Mouse (Mus musculus): ENCODE measurements at regions not wholly inside any gene's neighbourhood (a gene's known extent, or its start where the extent isn't known, plus 50 kb on each side); places are given as distances from the start of the nearest gene placed in this dataset.
"Not testable (repeated sequence)": the region's sequence is repeated elsewhere in the genome, so short reads cannot be mapped to it uniquely, and the experiment has no call there.

DNA sequence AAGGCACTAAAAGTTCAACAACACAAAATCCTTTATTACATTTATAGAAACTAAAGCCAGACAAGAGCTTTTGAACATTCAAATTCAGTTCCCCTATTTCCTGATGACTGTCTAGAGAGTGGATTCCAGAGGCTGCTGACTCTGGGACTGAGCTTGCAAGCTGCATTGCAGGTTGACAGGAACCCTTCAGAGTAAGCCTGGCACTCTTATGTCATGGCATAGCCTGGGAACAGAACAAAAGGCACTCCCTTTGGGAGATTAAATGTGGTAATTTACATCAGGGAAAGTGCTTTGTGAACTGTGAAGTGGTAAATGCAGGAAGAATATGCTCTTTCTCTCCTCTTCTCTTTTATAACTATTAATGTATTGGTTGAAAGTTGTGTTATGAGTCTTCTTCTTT, 847.3 kb downstream of the Bcl11a start:
- intact Hi-C loops (cut with DNase I) = no loop called here
- no peak for DNase-seq (ENCODE audit: extremely low spot score in 1 of 2, low spot score in 2 of 2)

DNA sequence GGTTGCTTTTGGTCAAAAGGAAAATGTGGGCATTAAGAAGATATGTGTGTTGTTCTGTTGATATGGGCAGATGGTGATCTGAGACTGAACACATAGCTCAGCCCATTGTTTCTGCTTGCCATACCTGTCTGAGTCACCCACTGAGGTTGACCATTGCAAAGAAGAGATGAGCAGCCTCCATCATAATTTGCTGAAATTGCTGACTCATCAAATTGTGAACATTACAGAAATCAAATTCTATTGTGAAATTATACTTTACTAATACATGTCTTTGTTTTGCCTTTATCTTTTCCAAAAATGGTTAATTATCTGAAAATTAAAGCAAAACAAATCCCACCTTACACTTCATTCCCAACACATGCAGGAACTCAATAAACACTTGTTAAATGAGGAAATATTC, 865.8 kb downstream of the Bcl11a start:
- intact Hi-C loops (cut with DNase I) = no loop called here
- no peak for DNase-seq (ENCODE audit: extremely low spot score in 1 of 2, low spot score in 2 of 2)

DNA sequence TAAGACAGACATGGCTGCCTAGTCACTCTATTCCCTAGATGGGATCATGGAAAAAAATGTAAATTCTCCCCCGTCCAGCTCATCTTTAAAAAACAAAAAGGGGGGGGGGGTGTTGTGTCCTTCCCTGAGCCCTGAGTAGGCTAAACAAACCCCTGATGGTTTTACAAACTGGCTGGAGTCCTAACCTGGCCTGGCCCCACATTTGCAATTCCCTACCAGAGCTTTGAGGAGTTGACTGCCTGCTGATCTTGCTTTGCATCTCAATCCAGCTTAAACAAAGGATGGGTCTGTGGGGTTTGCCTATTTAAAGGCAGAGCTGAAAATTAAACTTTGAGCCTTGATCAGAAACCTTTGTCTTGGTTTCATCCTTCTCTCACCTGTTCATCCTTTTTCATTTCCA, 873.3 kb downstream of the Bcl11a start:
- no peak for DNase-seq (ENCODE audit: extremely low spot score in 1 of 2, low spot score in 2 of 2)
- intact Hi-C loops (cut with DNase I) = no loop called here

DNA sequence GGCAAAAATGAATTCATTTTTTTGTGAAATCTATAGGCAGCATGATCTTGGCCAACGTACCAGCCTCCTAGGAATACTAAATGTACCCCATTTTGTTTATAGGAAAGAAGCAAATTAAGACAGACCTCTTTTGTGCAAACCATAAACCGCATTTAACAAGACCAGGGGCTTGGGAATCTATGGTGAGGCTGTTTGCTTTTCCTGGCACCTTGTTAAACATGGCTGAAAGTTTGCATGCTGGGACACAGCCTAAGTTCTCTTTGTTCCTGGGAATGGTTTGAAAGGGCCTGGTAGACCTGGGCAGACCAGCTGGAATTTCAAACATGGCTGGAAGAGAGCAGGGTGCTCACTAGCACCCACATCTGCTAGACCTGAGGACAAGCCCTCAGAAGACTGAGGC, 894.5 kb downstream of the Bcl11a start:
- DNase-seq (ENCODE audit: extremely low spot score in 1 of 2, low spot score in 2 of 2) = no peak
- intact Hi-C loops (cut with DNase I) = no loop called here

DNA sequence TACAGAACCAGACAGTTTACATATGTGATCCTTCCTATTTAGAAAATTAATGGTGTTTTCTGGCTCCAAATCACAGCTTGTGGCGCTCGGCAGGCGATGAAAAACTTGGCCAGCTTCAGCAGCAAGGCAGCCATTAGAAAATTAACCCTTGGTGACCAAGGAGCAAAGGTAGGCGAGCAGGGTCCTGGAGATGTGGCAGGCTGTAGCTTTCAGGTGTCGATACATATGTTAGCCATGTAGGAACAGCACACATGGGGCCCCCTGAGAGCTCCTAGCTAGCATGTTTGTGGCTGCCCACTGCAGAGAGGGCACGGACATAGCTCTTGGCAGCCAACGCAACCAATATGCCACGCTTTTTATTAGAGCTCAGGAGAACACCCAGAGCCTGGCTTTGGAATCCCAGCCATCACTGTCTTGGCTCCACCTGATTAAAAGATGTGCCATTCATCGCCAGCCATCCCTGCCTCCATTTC, 902.4 kb downstream of the Bcl11a start:
- intact Hi-C loops (cut with DNase I) = no loop called here
- no peak for DNase-seq (ENCODE audit: extremely low spot score in 1 of 2, low spot score in 2 of 2)

DNA sequence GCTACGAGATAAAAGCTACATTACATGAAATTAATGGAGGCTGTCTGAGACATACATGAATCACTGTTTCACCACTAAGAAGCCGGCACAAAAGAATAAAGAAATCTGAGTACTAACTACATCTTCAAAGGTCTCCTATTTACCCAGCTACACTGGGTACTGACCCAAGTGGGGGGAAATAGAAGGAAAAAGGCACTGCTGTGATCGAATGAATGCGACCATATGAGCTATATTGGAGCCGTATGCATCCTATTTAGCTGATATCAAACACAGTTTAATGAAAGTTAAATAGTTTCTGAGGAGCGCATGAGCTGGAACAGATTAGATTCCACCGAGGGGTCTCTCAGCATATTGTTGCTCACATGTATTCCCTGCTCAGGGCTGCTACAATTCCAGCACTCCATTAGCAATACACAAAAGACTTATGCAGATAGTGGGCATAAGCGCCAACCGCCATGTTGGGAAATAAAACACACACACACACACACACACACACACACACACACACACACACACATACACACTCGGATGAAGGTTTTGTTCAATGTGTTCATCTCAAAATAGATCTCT, 905.3 kb downstream of the Bcl11a start:
- no peak for DNase-seq (ENCODE audit: extremely low spot score in 1 of 2, low spot score in 2 of 2)
- intact Hi-C loops (cut with DNase I) = no loop called here

DNA sequence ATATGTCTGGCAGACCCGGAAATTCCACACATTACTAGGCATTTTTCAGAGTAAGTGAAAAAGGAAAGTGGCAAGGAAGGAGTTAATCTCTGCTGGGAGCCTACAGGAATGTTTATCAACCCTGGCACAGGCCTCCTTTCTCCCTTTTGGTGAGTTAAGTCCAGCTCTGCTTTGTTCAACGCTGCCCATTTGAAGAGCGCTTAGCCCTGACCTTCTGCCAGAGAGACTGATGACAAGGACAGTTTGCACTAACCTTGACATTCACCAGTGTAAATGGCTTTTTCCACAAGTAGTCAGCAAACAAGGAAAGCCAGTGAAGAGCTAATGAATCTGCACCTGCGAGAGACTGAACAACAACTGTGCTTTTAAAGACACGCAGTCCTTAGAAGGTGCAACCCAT, 927.6 kb downstream of the Bcl11a start:
- DNase-seq (ENCODE audit: extremely low spot score in 1 of 2, low spot score in 2 of 2) = no peak
- intact Hi-C loops (cut with DNase I) = no loop called here

DNA sequence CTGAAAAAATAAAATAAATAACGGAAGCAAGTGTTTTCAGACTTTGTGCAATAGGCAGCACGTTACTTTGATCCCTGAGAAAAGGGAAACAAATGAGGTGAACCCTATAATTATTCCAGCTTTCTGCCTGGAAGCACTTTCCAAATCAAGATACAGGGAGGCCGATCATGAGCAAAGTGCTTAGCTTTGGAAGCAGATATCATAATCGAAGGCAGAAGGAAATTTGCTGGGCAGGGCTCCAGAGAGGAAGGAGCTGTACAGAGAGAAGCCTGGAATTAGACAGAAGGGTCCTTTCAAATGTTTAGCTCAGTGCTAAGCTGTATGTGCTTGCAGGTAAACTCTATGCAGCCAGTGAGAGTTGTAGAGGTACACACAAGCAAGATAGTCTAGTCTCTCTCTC, 948.9 kb downstream of the Bcl11a start:
- no peak for DNase-seq (ENCODE audit: extremely low spot score in 1 of 2, low spot score in 2 of 2)
- intact Hi-C loops (cut with DNase I) = no loop called here

DNA sequence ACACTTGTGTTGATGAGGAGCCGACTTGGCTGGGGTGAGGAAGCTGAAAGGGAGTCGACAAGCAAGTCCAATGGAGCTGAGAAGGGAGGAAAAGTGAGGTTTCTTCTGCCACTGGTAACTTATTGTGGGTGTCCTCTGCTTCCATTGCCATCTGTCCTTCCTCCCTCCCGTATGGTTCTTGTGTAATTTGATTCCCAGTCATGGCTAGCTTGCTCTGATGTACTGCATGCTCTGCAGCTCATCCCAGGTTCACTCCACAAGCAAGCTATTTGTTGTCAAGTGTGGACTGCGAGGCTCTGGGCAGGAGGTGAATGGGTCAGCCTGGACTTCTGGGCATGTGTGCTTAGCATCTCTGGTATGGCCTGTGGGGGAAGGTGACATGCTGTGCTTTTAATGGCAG, 963.1 kb downstream of the Bcl11a start:
- DNase-seq (ENCODE audit: extremely low spot score in 1 of 2, low spot score in 2 of 2) = no peak
- intact Hi-C loops (cut with DNase I) = no loop called here

DNA sequence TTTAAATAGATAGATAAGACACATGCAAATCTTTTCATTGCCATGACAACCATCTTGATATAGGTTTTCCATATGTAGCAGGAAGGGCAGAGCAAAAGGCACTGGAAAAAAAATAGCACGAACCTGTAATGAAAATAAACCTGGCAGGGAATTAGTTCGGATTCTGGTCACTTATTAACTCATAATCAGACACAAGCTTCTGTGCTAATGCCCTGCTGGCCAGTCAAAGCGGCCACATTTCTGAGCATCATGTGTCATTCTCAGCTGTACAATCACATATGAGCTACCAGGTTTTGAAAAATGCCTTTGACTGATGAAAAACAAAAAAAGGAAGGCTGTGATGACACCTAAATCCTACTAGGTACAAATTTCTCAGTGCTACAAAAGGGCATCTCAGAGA, 964.9 kb downstream of the Bcl11a start:
- no peak for DNase-seq (ENCODE audit: extremely low spot score in 1 of 2, low spot score in 2 of 2)
- intact Hi-C loops (cut with DNase I) = no loop called here

DNA sequence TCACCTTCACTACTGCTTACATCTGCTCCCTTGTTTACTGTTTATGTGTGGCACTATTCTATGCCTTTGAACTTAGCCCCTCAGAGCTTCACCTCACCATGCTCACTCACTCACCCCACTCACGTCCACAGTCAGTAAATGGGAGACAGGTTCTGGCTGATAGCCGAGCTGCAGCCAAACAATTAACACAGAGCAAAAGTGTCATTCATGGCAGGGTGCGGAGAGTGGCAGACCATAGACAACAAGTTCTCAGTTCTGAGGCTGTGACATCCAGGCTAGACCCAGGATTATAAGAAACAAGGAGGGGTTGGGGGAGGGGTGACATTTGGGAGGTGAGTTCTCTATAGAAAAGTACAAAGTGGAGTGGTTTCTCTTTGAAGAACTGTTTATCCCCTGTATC, 967.5 kb downstream of the Bcl11a start:
- intact Hi-C loops (cut with DNase I) = no loop called here
- DNase-seq (ENCODE audit: extremely low spot score in 1 of 2, low spot score in 2 of 2) = no peak

DNA sequence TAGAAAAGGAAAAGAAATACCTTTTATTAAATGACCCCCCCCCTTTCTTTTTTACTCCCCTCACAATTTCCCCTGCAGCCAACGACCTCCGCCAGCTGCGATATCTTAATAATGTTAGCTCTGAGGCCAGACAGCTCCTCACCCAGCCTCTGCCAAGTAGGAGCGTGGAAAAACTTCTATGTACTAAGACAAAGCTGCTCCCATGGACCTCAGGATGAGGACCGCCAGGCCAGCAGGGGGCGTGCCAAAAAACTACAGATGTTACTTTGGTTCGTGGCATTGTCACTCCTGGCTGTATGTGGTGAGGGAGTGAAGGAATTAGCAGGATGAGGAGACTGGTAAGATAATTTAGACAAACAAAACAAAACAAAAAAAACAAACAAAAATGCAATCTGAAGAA, 968.1 kb downstream of the Bcl11a start:
- intact Hi-C loops (cut with DNase I) = no loop called here
- DNase-seq (ENCODE audit: extremely low spot score in 1 of 2, low spot score in 2 of 2) = peak in 1 of 2 experiments; percentile 24

DNA sequence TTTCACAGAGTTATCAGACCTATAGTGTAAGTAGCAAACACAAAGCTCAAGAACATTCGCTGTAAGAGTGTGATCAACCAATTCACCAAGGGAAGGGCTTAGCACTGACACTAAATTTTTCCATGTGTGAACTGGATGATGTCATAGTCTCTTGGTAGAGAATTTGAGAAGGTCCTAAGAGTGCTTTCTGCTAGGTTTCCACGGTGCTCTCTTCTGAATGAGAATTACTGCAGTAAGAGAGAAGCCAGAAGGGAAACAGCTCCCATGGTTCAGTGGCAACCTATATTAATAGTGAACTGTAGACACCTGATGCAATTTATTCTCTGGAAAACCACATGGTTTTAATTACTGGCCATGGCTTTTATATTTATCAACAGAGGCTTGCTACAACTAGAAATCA, 977.8 kb downstream of the Bcl11a start:
- intact Hi-C loops (cut with DNase I) = no loop called here
- DNase-seq (ENCODE audit: extremely low spot score in 1 of 2, low spot score in 2 of 2) = no peak

DNA sequence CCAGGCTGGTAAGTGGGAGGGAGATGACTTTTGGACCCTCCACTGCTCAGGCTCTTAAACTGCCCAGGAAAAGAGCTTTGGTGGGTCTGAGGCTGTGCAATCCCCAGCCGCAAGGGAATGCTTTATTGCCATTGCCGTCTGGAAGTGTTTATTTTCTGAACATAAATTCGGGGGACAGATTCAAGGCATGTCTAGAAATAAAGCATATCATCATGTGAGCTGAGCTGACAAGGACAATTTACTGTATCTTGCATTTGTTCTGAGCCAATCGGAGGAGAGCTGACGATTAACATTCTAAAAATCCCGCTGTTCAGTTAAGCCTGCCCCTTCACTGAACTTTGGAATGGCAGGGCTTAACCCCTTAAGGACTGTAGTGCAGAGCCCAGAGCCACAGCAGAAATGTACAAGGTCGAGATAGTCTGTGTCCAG, 979.3 kb downstream of the Bcl11a start:
- intact Hi-C loops (cut with DNase I) = no loop called here
- DNase-seq (ENCODE audit: extremely low spot score in 1 of 2, low spot score in 2 of 2) = no peak

DNA sequence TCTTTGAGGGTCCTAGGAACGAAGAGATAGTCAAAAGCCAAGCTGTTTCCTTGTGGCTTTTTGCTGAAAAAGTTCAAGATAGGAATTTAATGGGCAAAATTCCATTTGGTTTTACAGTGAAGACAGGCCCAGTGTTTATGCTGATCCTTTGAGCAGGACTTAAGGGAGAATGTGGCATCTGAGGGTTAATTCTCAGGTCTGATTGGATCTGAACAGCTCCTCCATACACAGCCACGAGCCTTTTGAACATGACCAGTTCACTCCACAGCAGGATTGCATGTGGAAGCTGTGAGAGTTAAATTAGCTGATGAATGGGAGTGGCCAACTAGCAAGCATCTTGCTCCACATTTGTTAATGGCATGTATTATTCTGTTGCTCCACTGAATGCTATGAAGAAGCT, 979.7 kb downstream of the Bcl11a start:
- intact Hi-C loops (cut with DNase I) = no loop called here
- no peak for DNase-seq (ENCODE audit: extremely low spot score in 1 of 2, low spot score in 2 of 2)

DNA sequence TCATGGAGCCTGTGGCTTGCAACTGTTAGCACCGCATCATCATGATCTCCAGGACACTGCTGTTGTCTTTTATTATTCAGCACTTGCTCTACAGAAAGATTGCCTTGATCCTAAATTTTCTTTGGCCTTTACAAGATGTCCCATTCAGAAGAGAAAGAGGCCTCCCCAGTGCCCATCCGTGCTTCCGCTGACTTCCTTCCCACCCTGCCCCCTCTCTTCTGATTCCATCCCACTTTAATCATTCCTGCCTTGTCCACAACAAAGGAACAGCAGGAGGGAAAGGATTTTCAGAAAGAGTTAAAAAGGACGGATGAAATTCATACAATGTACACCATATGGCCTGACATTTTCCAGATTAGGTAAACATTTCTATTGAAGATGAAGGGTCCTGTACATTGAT, 985.2 kb downstream of the Bcl11a start:
- intact Hi-C loops (cut with DNase I) = no loop called here
- no peak for DNase-seq (ENCODE audit: extremely low spot score in 1 of 2, low spot score in 2 of 2)

DNA sequence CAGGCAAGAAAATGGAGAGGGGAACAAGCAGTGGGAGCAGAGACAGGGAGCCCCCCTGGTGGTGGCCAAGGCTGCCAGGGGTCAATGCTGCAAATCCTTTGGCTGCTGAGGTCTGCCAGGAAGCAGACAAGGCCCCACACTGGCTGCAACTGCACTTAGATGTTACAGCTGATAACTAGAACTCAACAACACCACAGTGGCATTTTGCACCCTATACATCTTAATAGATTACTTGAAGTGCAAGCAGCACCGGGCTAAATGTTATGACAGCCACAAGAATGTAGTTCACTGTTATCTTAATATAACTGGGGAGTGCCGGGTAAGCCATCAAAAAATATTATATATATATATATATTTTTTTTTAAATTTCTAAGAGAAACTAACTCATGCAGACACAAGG, 986.1 kb downstream of the Bcl11a start:
- intact Hi-C loops (cut with DNase I) = no loop called here
- no peak for DNase-seq (ENCODE audit: extremely low spot score in 1 of 2, low spot score in 2 of 2)

DNA sequence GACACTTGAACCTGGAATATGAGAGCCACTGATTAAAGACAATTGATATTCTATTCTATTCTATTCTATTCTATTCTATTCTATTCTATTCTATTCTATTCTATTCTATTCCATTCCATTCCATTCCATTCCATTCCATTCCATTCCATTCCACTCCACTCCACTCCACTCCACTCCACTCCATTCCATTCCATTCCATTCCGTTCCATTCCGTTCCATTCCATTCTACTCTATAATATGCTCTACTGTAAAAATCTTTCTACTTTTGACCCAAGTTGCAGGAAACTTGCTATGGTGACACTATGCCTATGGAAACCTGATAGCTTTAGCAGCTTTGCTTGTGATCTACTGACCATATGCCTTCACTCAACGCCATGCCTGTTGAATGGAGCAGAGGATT, 1022.1 kb downstream of the Bcl11a start:
- intact Hi-C loops (cut with DNase I); DNase-seq (ENCODE audit: extremely low spot score in 1 of 2, low spot score in 2 of 2): not testable (repeated sequence)

DNA sequence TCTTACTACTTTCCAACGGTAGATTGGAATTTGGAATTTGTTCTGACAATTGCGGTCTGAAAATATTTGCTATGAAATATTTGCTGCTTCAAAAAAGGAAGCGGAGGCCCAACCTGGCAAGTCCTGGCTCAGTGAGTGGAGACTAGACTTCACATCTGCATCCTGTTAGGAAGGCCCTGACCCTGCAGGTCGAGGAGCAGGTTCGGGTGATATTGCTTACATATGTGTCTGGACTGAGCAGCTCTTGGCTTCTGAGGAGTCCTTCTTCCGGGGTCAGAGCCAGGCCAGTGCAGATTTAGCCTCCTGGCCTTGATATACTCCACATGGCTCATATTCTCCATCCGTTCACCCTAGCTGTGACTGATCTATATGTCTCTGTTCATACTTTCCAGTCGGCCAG, 1026.6 kb downstream of the Bcl11a start:
- intact Hi-C loops (cut with DNase I) = no loop called here
- DNase-seq (ENCODE audit: extremely low spot score in 1 of 2, low spot score in 2 of 2) = no peak

DNA sequence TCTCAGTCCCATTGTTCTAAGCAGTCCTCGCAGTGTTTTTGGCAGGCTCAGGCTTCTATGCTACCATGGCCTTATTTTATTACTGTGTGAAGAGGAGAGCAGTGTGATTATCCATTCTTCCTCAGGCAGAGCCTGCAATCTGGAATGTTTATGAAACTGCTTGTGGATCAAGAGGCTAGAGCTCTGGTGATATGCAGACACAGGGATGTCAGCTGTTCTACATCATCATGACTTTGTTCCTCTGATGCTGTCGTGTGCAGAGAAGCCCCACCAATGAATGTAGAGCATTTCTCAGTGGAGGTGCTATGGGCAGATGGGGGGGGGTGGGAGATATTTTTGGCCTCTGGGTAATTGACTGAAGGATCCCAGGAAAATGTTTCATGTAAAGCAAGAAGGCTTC, 1046.6 kb downstream of the Bcl11a start:
- DNase-seq (ENCODE audit: extremely low spot score in 1 of 2, low spot score in 2 of 2) = no peak

DNA sequence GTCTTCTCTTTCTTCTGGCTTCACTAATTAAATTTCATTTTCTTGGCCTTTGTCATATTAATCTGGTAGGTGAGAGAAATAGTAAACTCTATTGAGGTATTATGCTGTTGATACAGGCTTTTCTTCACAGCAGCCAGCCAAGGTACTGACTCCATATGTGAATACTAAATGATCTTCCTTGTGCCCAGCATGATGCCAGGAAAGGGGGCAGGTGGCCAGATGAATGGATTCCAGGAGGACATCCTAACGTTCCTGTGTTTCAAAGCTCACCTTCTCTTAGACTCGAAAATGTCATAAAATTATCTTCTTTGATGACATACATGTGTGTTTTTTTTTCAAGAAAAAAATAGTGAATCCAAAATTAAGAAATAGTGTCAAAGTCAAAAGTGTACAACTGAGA, 1064.4 kb downstream of the Bcl11a start:
- intact Hi-C loops (cut with DNase I) = no loop called here
- DNase-seq (ENCODE audit: extremely low spot score in 1 of 2, low spot score in 2 of 2) = no peak

More for the DNA sequence above, 1046.6 kb downstream of the Bcl11a start:
- intact Hi-C loops (cut with DNase I) = no loop called here

DNA sequence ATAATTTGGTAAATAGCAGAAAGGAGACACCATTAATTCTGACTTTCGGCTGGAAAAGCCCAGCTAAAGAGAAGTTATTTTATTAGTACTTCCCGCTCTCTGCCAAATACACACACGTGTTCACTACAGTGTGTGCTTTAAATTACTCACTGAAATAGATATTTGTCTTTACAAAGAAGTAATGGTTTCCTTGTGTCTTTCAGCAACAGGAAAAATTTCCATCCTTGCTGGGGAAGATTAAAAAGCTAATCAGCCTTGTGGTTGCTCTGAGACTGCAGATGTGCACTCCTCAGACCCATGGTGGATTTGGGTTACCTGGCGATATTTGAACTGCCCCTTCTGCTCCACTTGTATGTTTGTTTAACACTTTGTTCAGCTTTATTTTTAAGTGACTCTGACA, 1065.0 kb downstream of the Bcl11a start:
- intact Hi-C loops (cut with DNase I) = no loop called here
- DNase-seq (ENCODE audit: extremely low spot score in 1 of 2, low spot score in 2 of 2) = no peak

All from left cerebral cortex, postnatal 10 days (tissue).